Mouse (Mus musculus): ENCODE measurements at regions not wholly inside any gene's neighbourhood (a gene's known extent, or its start where the extent isn't known, plus 50 kb on each side); places are given as distances from the start of the nearest gene placed in this dataset.

DNA sequence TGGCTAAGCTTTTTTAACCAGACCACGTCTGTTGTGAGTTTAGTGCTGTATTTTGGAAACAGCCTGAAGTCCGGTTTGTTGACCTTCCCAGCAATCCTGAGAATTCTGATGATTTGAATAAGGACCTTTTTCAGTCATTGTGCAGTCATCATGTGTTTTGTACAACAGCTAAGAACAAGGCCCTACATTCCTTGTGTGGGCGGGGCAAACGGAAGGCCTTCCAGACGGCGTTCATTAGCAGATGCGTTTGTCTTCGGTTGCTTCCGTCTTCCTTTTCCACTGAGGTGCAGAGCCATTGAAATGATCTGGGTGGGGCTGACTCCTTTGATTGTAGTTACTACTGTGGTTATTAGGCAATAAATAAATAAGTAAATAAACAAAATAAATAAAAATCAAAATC is 83.8 kb upstream of the Fam3c start:
- DNase-seq = no peak

DNA sequence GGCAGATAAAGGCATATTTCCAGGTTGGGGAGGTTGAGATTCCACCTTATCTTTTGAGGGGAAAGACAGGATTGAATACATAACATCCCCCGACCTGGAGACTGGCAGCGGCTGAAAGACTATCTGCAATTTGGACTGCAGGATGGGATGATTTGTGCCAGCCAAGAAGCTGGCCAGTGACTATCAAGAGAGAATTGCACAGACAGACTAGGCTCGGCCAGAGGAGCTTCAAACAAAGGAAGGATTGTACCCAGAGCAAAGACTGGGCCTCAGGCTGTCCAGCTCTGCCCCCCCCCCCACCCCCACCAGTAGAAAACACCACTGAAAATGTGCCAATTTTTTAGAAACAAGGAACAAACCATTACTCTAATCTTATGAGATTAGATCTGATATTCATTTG is 73.0 kb upstream of the Fam3c start:
- DNase-seq = peak in 1 of 2 experiments; percentile 2

GRCm38 (mm10) chr6:22424161-22424807 is 68.2 kb upstream of the Fam3c start:
- no peak for DNase-seq

GRCm38 (mm10) chr6:22423070-22423980 is 67.3 kb upstream of the Fam3c start:
- no peak for DNase-seq

DNA sequence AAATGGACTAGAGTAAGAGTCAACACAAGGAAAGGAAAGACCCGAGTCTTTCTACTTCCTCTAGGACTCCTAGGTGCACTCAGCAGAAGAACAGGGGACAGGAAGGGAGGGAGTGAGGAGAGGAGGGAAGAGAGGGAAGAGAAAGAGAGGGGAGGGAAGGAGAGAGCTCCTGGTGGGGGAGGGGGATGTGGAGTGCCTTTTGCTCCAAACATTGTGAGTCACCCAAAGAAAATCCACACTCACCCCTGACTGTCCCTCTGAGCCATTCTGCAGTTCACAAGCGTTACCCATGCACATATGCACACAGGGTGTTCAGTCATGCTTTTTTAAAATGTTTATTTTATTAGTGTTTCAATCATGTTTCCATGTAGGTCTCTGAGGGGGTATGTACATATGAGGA is 65.5 kb upstream of the Fam3c start:
- DNase-seq = no peak

DNA sequence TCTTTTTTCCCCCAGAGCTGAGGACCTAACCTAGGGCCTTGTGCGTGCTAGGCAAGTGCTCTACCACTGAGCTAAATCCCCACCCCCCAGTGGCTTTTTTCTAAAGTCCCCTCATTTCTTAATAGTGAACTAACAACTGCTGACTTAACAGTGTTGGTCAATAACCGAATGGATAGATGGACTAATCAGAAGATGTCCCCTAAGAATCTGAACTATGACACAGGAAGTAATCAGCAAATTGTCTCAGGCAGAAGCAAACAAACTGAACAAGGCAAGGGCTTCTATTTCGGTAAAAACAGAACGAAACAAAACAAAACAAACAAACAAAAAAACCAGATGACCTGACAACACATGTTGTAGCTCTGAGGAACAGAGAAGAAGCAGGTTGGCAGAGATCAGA is 62.2 kb upstream of the Fam3c start:
- DNase-seq = no peak

- DNase-seq = no peak
Observed at GRCm38 (mm10) chr6:22417189-22417588, 61.1 kb upstream of the Fam3c start.

DNA sequence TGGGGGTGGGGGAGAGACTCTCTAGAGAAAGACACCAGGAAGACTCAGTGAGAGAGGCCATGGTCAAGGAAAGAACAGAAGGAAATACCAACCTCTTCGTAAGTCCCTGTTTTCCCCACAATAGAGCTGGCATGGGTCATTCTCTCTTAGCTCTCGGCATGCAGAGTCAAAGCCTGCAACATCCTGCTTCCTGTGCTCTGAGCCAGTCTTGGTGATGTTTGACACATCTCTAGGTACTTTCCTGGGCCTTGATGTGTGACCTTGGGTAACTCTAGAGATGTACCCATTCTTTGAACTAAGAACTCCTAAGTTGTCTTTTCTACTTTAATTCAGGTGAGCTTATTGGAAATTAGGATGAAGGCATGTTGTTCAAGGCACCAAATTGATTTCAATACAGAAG is 55.8 kb upstream of the Fam3c start:
- DNase-seq = no peak

DNA sequence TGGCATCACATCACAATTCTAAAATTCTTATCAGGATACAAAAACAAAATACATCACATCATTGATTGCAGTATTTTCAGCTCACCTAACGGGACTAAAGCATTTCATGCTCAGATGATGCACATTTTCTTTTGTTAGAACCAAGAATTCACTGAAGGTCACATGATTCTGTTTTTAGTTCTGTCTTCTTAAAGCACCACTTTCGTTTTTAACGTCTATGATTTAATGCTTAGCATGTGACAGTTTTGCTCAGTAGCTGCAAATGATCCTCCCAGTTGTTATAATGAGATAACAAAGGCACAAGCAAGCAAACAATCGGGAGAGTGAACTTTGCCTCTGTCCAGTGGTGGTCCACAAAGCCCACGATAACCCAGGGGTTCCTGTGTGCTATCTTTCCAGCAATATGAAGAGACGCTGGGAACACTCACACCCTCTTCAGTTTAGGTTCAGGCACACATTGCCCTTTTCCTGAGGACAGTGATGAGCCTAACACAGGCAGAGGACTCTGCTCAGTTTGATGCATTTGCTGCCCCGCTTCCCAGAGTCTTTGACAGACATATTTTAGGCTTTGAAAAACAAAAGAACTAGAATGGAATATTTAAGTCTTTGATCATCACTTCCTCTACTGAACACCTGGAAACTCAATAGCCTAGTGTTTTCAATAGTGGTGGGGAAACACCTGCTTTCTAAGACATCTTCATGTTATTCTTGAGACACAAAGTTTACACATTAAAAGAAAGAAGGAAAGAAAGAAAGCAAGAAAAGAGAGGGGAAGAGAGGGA is 53.0 kb upstream of the Fam3c start:
- no peak for DNase-seq

Data from cerebellum, postnatal 36 days (tissue).